ENCODE assay signal across 13 mouse cellular contexts in genomic region chr14:21359896-21360525, GRCm38 (mm10).
A peak's percentile ranks its signal among the peaks of the same experiment; 100 is the strongest.
DNase-seq lines count a peak whose midpoint lies in the region; ATAC-seq lines count a peak whose summit lies in the region.
"Had no signal": no experiment of that assay in that cellular context is flagged by ENCODE, and none has a peak within 500 bp of the region (broad histone marks: within the 10 kb centered on the region; RNA-seq: fewer than 3 reads in every experiment).

No protein-coding gene starts in this region.

- H3K9ac ChIP-seq in heart, embryonic 13.5 days = no peak overlapping the region
- no peak overlapping the region for H3K9ac ChIP-seq in midbrain, embryonic 12.5 days (replicated peaks)
- H3K9ac ChIP-seq in midbrain, embryonic 11.5 days (ENCODE audit: low read length) = no peak overlapping the region
- no peak overlapping the region for H3K9ac ChIP-seq in forebrain, embryonic 15.5 days (replicated peaks)
- H3K9ac ChIP-seq: embryonic facial prominence, embryonic 15.5 days; liver, embryonic 13.5 days; neural tube, embryonic 12.5 days had no signal

- 0 out of 2 replicates have a peak overlapping the region, but pooled peaks have one; percentile 31 for H3K27ac ChIP-seq in heart, embryonic 13.5 days (replicated peaks)
- H3K27ac ChIP-seq in midbrain, embryonic 12.5 days (replicated peaks) = peak overlapping the region; percentile 5; the same call in 1 of the 2 replicates
- H3K27ac ChIP-seq in midbrain, embryonic 11.5 days (ENCODE audit: low read depth, low read length) = no peak overlapping the region
- H3K27ac ChIP-seq in forebrain, embryonic 15.5 days (replicated peaks) = peak overlapping the region; percentile 80
- H3K27ac ChIP-seq: embryonic facial prominence, embryonic 15.5 days; liver, embryonic 13.5 days; neural tube, embryonic 12.5 days had no signal

- no peaks in the 10 kb centered on the region for H3K27me3 ChIP-seq in heart, embryonic 13.5 days (replicated peaks)
- no peaks in the 10 kb centered on the region for H3K27me3 ChIP-seq in midbrain, embryonic 12.5 days
- H3K27me3 ChIP-seq in midbrain, embryonic 11.5 days (ENCODE audit: control insufficient read depth, insufficient read depth, low read length) = no peaks in the 10 kb centered on the region
- no peaks in the 10 kb centered on the region for H3K27me3 ChIP-seq in forebrain, embryonic 15.5 days
- H3K27me3 ChIP-seq: embryonic facial prominence, embryonic 15.5 days; liver, embryonic 13.5 days; megakaryocyte, embryonic 14.5 days; neural tube, embryonic 12.5 days had no signal

- H3K4me3 ChIP-seq in heart, embryonic 13.5 days = no peak overlapping the region
- no peak overlapping the region for H3K4me3 ChIP-seq in midbrain, embryonic 12.5 days
- no peak overlapping the region for H3K4me3 ChIP-seq in midbrain, embryonic 11.5 days (ENCODE audit: low read depth, low read length)
- H3K4me3 ChIP-seq in forebrain, embryonic 15.5 days = no peak overlapping the region
- H3K4me3 ChIP-seq: embryonic facial prominence, embryonic 15.5 days; liver, embryonic 13.5 days; megakaryocyte, embryonic 14.5 days; neural tube, embryonic 12.5 days had no signal

- no peaks in the 10 kb centered on the region for H3K9me3 ChIP-seq in heart, embryonic 13.5 days
- no peaks in the 10 kb centered on the region for H3K9me3 ChIP-seq in midbrain, embryonic 12.5 days
- H3K9me3 ChIP-seq in midbrain, embryonic 11.5 days (ENCODE audit: control insufficient read depth, low read length) = no peaks in the 10 kb centered on the region
- no peaks in the 10 kb centered on the region for H3K9me3 ChIP-seq in forebrain, embryonic 15.5 days
- H3K9me3 ChIP-seq: embryonic facial prominence, embryonic 15.5 days; liver, embryonic 13.5 days; neural tube, embryonic 12.5 days had no signal

- no peak for DNase-seq in heart, adult 11 months
- DNase-seq in midbrain, embryonic 11.5 days (ENCODE audit: low spot score, missing footprints) = no peak
- peak; percentile 24 for DNase-seq in lung, postnatal 25 days (ENCODE audit: low spot score)
- DNase-seq in thymus, postnatal 0 days (ENCODE audit: low spot score) = no peak
- DNase-seq in gastrocnemius, postnatal 10 days = no peak
- DNase-seq: liver, embryonic 13.5 days had no signal

- 0 out of 2 replicates have a peak, but pooled peaks cover 4% of the 10 kb centered on the region for H3K4me1 ChIP-seq in heart, embryonic 13.5 days
- peaks cover 10% of the 10 kb centered on the region for H3K4me1 ChIP-seq in midbrain, embryonic 12.5 days
- no peaks in the 10 kb centered on the region for H3K4me1 ChIP-seq in midbrain, embryonic 11.5 days (ENCODE audit: control insufficient read depth, insufficient read depth, low read length)
- peaks cover 12% of the 10 kb centered on the region for H3K4me1 ChIP-seq in forebrain, embryonic 15.5 days
- H3K4me1 ChIP-seq: embryonic facial prominence, embryonic 15.5 days; liver, embryonic 13.5 days; megakaryocyte, embryonic 14.5 days; neural tube, embryonic 12.5 days had no signal

- whole genome bisulfite sequencing in heart, embryonic 13.5 days = 77% methylated on average over 8 of the region's 12 CpGs
- WGBS in midbrain, embryonic 12.5 days = 95% methylated on average over 8 of the region's 12 CpGs
- 96% methylated on average over 6 of the region's 12 CpGs for WGBS in midbrain, embryonic 11.5 days
- 68% methylated on average over 8 of the region's 12 CpGs for WGBS in forebrain, embryonic 15.5 days

- no peak overlapping the region for H3K4me2 ChIP-seq in heart, embryonic 13.5 days
- H3K4me2 ChIP-seq in midbrain, embryonic 12.5 days (replicated peaks) = no peak overlapping the region
- no peak overlapping the region for H3K4me2 ChIP-seq in midbrain, embryonic 11.5 days
- no peak overlapping the region for H3K4me2 ChIP-seq in forebrain, embryonic 15.5 days (replicated peaks)
- H3K4me2 ChIP-seq: embryonic facial prominence, embryonic 15.5 days; liver, embryonic 13.5 days; neural tube, embryonic 12.5 days had no signal

- ATAC-seq in heart, embryonic 13.5 days (ENCODE audit: extremely low read depth, insufficient number of reproducible peaks, low FRiP score, low TSS enrichment) = no peak
- ATAC-seq in midbrain, embryonic 12.5 days (ENCODE audit: low FRiP score, low read depth) = no peak
- ATAC-seq in midbrain, embryonic 11.5 days (ENCODE audit: low FRiP score) = no peak
- 0 out of 2 replicates have a peak, but pooled peaks have one; percentile 26 for ATAC-seq in forebrain, embryonic 15.5 days (replicated peaks)
- ATAC-seq: intestine, postnatal 0 days had no signal

- peaks cover 5% of the 10 kb centered on the region; the same call in 1 of the 2 replicates for H3K36me3 ChIP-seq in heart, embryonic 13.5 days
- H3K36me3 ChIP-seq in midbrain, embryonic 12.5 days = no peaks in the 10 kb centered on the region
- H3K36me3 ChIP-seq in midbrain, embryonic 11.5 days (ENCODE audit: control insufficient read depth, insufficient read depth, low read length) = no peaks in the 10 kb centered on the region
- no peaks in the 10 kb centered on the region for H3K36me3 ChIP-seq in forebrain, embryonic 15.5 days
- H3K36me3 ChIP-seq: embryonic facial prominence, embryonic 15.5 days; neural tube, embryonic 12.5 days had no signal
